Mouse (Mus musculus): ENCODE measurements around the gene Desi1. TPM values are rescaled to one million over a fixed set of nuclear protein-coding genes. Genes with fewer than 3 reads are reported as not detected.

The Desi1 gene
- polyA plus RNA-seq (2015; fragmentation: Nextera tagmentation; extraction: Ambion mirVana): 19.8 and 21.3 TPM in 2 replicates

- no peaks in the 10 kb centered on the region for H3K4me1 ChIP-seq (replicated peaks)
- 95% methylated on average over 4 of the region's 4 CpGs for WGBS
- no peaks in the 10 kb centered on the region for H3K9me3 ChIP-seq
- H3K27me3 ChIP-seq (replicated peaks): no peaks in the 10 kb centered on the region
- no peak within 1 kb of the TSS for H3K4me2 ChIP-seq (replicated peaks)
- H3K36me3 ChIP-seq: peaks cover 17% of the 10 kb centered on the region
- H3K27ac ChIP-seq: no peak within 1 kb of the TSS
- H3K9ac ChIP-seq: no peak within 1 kb of the TSS
- H3K4me3 ChIP-seq (replicated peaks): no peak within 1 kb of the TSS
- no peak for ATAC-seq
Measured at GRCm38 (mm10) chr15:82033762-82034161, at the start of gene Desi1. Desi1 (minus strand) TSS chr15:82033862.

GRCm38 (mm10) chr15:82081161-82081560 is 47.5 kb upstream of the Desi1 start:
- Histone ChIP-seq H3K4me1 (replicated peaks) (no peaks in the 10 kb centered on the region), H3K27ac (no peak overlapping the region), H3K36me3 (no peaks in the 10 kb centered on the region), H3K4me3 (replicated peaks) (no peak overlapping the region), H3K27me3 (replicated peaks) (peaks cover 13% of the 10 kb centered on the region; the same call in 1 of the 2 replicates), H3K9ac (no peak overlapping the region), H3K9me3 (no peaks in the 10 kb centered on the region), H3K4me2 (replicated peaks) (no peak overlapping the region)
- 39% methylated on average over 7 of the region's 7 CpGs for WGBS
- ATAC-seq: no peak

- ATAC-seq: no peak
- H3K9ac ChIP-seq: no peak overlapping the region
- no peak overlapping the region for H3K4me3 ChIP-seq (replicated peaks)
- H3K36me3 ChIP-seq: no peaks in the 10 kb centered on the region
- H3K27ac ChIP-seq: no peak overlapping the region
- 0 out of 2 replicates have a peak, but pooled peaks cover 9% of the 10 kb centered on the region for H3K27me3 ChIP-seq (replicated peaks)
- no peaks in the 10 kb centered on the region for H3K9me3 ChIP-seq
- 53% methylated on average over 10 of the region's 10 CpGs for WGBS
- no peak overlapping the region for H3K4me2 ChIP-seq (replicated peaks)
- no peaks in the 10 kb centered on the region for H3K4me1 ChIP-seq (replicated peaks)
Measured at GRCm38 (mm10) chr15:82079883-82080282, 46.2 kb upstream of the Desi1 start.

GRCm38 (mm10) chr15:82073490-82073889 is 39.8 kb upstream of the Desi1 start:
- peaks cover 5% of the 10 kb centered on the region; the same call in 1 of the 2 replicates for H3K4me1 ChIP-seq (replicated peaks)
- no peaks in the 10 kb centered on the region for H3K36me3 ChIP-seq
- no peak for ATAC-seq
- no peaks in the 10 kb centered on the region for H3K9me3 ChIP-seq
- H3K27me3 ChIP-seq (replicated peaks): peaks cover 37% of the 10 kb centered on the region
- no peak overlapping the region for H3K27ac ChIP-seq
- 81% methylated on average over 7 of the region's 7 CpGs for WGBS
- no peak overlapping the region for H3K4me3 ChIP-seq (replicated peaks)
- no peak overlapping the region for H3K9ac ChIP-seq
- H3K4me2 ChIP-seq (replicated peaks): no peak overlapping the region

- Histone ChIP-seq H3K9me3 (no peaks in the 10 kb centered on the region), H3K27me3 (replicated peaks) (peaks cover 40% of the 10 kb centered on the region), H3K27ac (no peak overlapping the region), H3K36me3 (no peaks in the 10 kb centered on the region), H3K9ac (no peak overlapping the region), H3K4me1 (replicated peaks) (peaks cover 5% of the 10 kb centered on the region; the same call in 1 of the 2 replicates), H3K4me3 (replicated peaks) (no peak overlapping the region), H3K4me2 (replicated peaks) (no peak overlapping the region)
- WGBS: 87% methylated on average over 26 of the region's 26 CpGs
- no peak for ATAC-seq
Measured at GRCm38 (mm10) chr15:82071816-82072469, 38.3 kb upstream of the Desi1 start.

GRCm38 (mm10) chr15:82069898-82070297 is 36.2 kb upstream of the Desi1 start, which contains the start of gene Mei1:
Mei1 (plus strand) TSS chr15:82069996.
- no peaks in the 10 kb centered on the region for H3K36me3 ChIP-seq
- H3K4me1 ChIP-seq (replicated peaks): peaks cover 5% of the 10 kb centered on the region; the same call in 1 of the 2 replicates
- H3K27me3 ChIP-seq (replicated peaks): peaks cover 44% of the 10 kb centered on the region
- no peak within 1 kb of the TSS for H3K4me3 ChIP-seq (replicated peaks)
- no peaks in the 10 kb centered on the region for H3K9me3 ChIP-seq
- WGBS: 19% methylated on average over 40 of the region's 40 CpGs
- no peak for ATAC-seq
- peak within 1 kb of the TSS; percentile 46 for H3K4me2 ChIP-seq (replicated peaks)
- H3K27ac ChIP-seq: no peak within 1 kb of the TSS
- H3K9ac ChIP-seq: no peak within 1 kb of the TSS

- Histone ChIP-seq H3K9ac (no peak overlapping the region), H3K27ac (no peak overlapping the region), H3K9me3 (no peaks in the 10 kb centered on the region), H3K4me3 (replicated peaks) (no peak overlapping the region), H3K4me1 (replicated peaks) (peaks cover 5% of the 10 kb centered on the region; the same call in 1 of the 2 replicates), H3K27me3 (replicated peaks) (peaks cover 47% of the 10 kb centered on the region), H3K4me2 (replicated peaks) (no peak overlapping the region), H3K36me3 (no peaks in the 10 kb centered on the region)
- 0 out of 2 replicates have a peak, but pooled peaks have one; percentile 58 for ATAC-seq
- 15% methylated on average over 7 of the region's 7 CpGs for WGBS
Measured at GRCm38 (mm10) chr15:82065511-82065910, 31.8 kb upstream of the Desi1 start.

- Histone ChIP-seq H3K9ac (no peak overlapping the region), H3K36me3 (no peaks in the 10 kb centered on the region), H3K27me3 (replicated peaks) (peaks cover 31% of the 10 kb centered on the region), H3K9me3 (no peaks in the 10 kb centered on the region), H3K4me3 (replicated peaks) (no peak overlapping the region), H3K27ac (no peak overlapping the region), H3K4me1 (replicated peaks) (no peaks in the 10 kb centered on the region), H3K4me2 (replicated peaks) (no peak overlapping the region)
- no peak for ATAC-seq
- WGBS: 61% methylated on average over 14 of the region's 14 CpGs
Measured at GRCm38 (mm10) chr15:82063909-82064308, 30.2 kb upstream of the Desi1 start.

- Histone ChIP-seq H3K9me3 (no peaks in the 10 kb centered on the region), H3K4me2 (replicated peaks) (no peak within 1 kb of the TSS), H3K36me3 (no peaks in the 10 kb centered on the region), H3K4me3 (replicated peaks) (no peak within 1 kb of the TSS), H3K9ac (no peak within 1 kb of the TSS), H3K4me1 (replicated peaks) (no peaks in the 10 kb centered on the region), H3K27ac (no peak within 1 kb of the TSS), H3K27me3 (replicated peaks) (peaks cover 13% of the 10 kb centered on the region)
- WGBS: 72% methylated on average over 1 of the region's 1 CpGs
- ATAC-seq: no peak
Measured at GRCm38 (mm10) chr15:82058719-82059201, 25.1 kb upstream of the Desi1 start, which contains the start of gene 4930407I10Rik. 4930407I10Rik (plus strand) TSS chr15:82059151.

GRCm38 (mm10) chr15:82052544-82052943 is 18.9 kb upstream of the Desi1 start:
- ATAC-seq: no peak
- no peaks in the 10 kb centered on the region for H3K9me3 ChIP-seq
- WGBS: 57% methylated on average over 5 of the region's 5 CpGs

GRCm38 (mm10) chr15:82047080-82047883 is 13.6 kb upstream of the Desi1 start, which contains the start of gene Snu13:
Snu13 (minus strand) TSS chr15:82047598.
- Histone ChIP-seq H3K27ac (peak within 1 kb of the TSS; percentile 90), H3K4me3 (replicated peaks) (peak within 1 kb of the TSS; percentile 96), H3K4me1 (replicated peaks) (peaks cover 8% of the 10 kb centered on the region; the same call in 1 of the 2 replicates), H3K9me3 (no peaks in the 10 kb centered on the region), H3K9ac (peak within 1 kb of the TSS; percentile 88), H3K27me3 (replicated peaks) (no peaks in the 10 kb centered on the region), H3K36me3 (no peaks in the 10 kb centered on the region), H3K4me2 (replicated peaks) (peak within 1 kb of the TSS; percentile 78)
- peak; percentile 94 for ATAC-seq
- under 1% methylated on average over 74 of the region's 74 CpGs for WGBS

More at GRCm38 (mm10) chr15:82052544-82052943, 18.9 kb upstream of the Desi1 start:
- 0 out of 2 replicates have a peak, but pooled peaks cover 2% of the 10 kb centered on the region for H3K4me1 ChIP-seq (replicated peaks)
- H3K9ac ChIP-seq: no peak overlapping the region
- no peaks in the 10 kb centered on the region for H3K36me3 ChIP-seq
- H3K4me3 ChIP-seq (replicated peaks): no peak overlapping the region
- H3K4me2 ChIP-seq (replicated peaks): no peak overlapping the region
- H3K27me3 ChIP-seq (replicated peaks): 0 out of 2 replicates have a peak, but pooled peaks cover 2% of the 10 kb centered on the region
- no peak overlapping the region for H3K27ac ChIP-seq
